Mouse (Mus musculus) T-cell, adult 66 days (primary cell): ENCODE measurements around the gene Itga9. TPM values are rescaled to one million over a fixed set of nuclear protein-coding genes. Genes with fewer than 3 reads are reported as not detected.

Experiments used
- total RNA-seq, 2 experiments: library from RNA; stranded (reverse); gene quantifications; 3 replicates in 1 of 2; 4 replicates in 1 of 2; pipeline ENCODE4 v1.2.4; 2023

Itga9 gene
- total RNA-seq, result 1 to 10 TPM; 1.6 to 1.8 TPM

DNA sequence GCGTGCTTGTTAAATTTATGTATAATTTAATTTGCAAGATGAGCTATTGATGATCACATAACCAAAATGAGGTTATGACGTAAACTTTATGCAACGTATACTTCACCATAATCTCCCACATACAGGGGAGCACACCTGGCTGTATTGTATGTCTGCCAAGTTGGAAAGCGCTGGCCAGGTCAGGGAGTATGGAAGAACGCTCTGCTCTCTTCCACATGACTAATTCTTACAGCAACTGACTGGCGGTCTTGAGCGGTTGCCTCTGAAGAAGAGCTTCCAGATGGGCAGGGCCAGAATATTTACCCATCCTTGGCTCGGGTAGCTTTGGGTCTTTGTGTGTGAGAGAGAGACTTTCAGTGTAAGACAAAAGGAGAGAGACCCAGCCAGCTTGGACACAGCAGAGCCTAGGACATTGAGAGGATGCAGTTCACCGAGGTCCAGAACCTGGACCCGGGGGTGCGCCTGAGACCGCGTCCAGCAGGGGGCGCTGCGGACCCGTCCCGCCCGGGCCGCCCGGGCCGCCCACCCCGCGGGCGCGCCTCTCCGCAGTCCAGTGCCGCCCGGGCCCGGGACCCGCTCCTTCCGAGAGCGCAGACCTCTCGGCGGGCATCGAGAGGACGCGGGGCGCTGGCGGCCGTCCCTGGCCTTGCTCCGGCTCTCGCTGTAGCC is at the start of gene Itga9:
Gene Itga9, plus strand, starts transcription at position 543 of the 669 bp plus-strand sequence.

GRCm38 (mm10) chr9:118926111-118926650 is 319.7 kb downstream of the Itga9 start, which contains the start of gene Ctdspl:
Gene Ctdspl, plus strand, starts transcription at chr9:118926453.

Other genes with a start within 250 kb of the Itga9 start
- 10 to 100 TPM; 24.4 to 25.4 TPM for gene Eomes, start 128.5 kb upstream of the Itga9 start, total RNA-seq
- gene Golga4, start 100.4 kb upstream of the Itga9 start, total RNA-seq, result 100 to 1,000 TPM; 107 to 119 TPM